Mouse (Mus musculus): ENCODE measurements around the gene Cd37. TPM values are rescaled to one million over a fixed set of nuclear protein-coding genes. Genes with fewer than 3 reads are reported as not detected.

Gene Cd37
- polyA plus RNA-seq, 1 experiment from 2014 or later, result 0.60 TPM

GRCm38 (mm10) chr7:45240109-45240508 lies 1.2 kb upstream of the Cd37 start:
- Histone ChIP-seq H3K36me3 (ENCODE audit: control insufficient read depth, insufficient read depth, low read length) (no peaks in the 10 kb centered on the region), H3K27me3 (ENCODE audit: control insufficient read depth, insufficient read depth, low read length) (peaks cover 15% of the 10 kb centered on the region), H3K4me2 (ENCODE audit: low read depth, low read length, severe bottlenecking) (no peak overlapping the region), H3K4me1 (replicated peaks; ENCODE audit: control insufficient read depth, insufficient read depth, low read length) (peaks cover 7% of the 10 kb centered on the region; the same call in 1 of the 2 replicates), H3K9me3 (ENCODE audit: control insufficient read depth, low read length) (no peaks in the 10 kb centered on the region), H3K4me3 (ENCODE audit: low read depth, low read length) (no peak overlapping the region), H3K9ac (ENCODE audit: low read length) (no peak overlapping the region), H3K27ac (ENCODE audit: low read depth, low read length) (no peak overlapping the region)
- WGBS, result 80% methylated on average over 7 of the region's 7 CpGs
- DNase-seq (ENCODE audit: low spot score) (peak; percentile 48), ATAC-seq (replicated peaks; ENCODE audit: low FRiP score) (no peak)

GRCm38 (mm10) chr7:45237747-45238699 lies 892 bp downstream of the Cd37 start:
- ATAC-seq (replicated peaks; ENCODE audit: low FRiP score), result no peak
- WGBS, result 75% methylated on average over 17 of the region's 17 CpGs
- no peak overlapping the region for H3K4me3 ChIP-seq (ENCODE audit: low read depth, low read length)
- no peak overlapping the region for H3K9ac ChIP-seq (ENCODE audit: low read length)
- H3K4me1 ChIP-seq (replicated peaks; ENCODE audit: control insufficient read depth, insufficient read depth, low read length), result peaks cover 23% of the 10 kb centered on the region; the same call in 1 of the 2 replicates
- H3K4me2 ChIP-seq (ENCODE audit: low read depth, low read length, severe bottlenecking), result no peak overlapping the region
- H3K27me3 ChIP-seq (ENCODE audit: control insufficient read depth, insufficient read depth, low read length), result peaks cover 15% of the 10 kb centered on the region
- peak; percentile 45 for DNase-seq (ENCODE audit: low spot score)
- H3K36me3 ChIP-seq (ENCODE audit: control insufficient read depth, insufficient read depth, low read length), result no peaks in the 10 kb centered on the region; the same call in 1 of the 2 replicates
- no peak overlapping the region for H3K27ac ChIP-seq (ENCODE audit: low read depth, low read length)
- no peaks in the 10 kb centered on the region for H3K9me3 ChIP-seq (ENCODE audit: control insufficient read depth, low read length)

DNA sequence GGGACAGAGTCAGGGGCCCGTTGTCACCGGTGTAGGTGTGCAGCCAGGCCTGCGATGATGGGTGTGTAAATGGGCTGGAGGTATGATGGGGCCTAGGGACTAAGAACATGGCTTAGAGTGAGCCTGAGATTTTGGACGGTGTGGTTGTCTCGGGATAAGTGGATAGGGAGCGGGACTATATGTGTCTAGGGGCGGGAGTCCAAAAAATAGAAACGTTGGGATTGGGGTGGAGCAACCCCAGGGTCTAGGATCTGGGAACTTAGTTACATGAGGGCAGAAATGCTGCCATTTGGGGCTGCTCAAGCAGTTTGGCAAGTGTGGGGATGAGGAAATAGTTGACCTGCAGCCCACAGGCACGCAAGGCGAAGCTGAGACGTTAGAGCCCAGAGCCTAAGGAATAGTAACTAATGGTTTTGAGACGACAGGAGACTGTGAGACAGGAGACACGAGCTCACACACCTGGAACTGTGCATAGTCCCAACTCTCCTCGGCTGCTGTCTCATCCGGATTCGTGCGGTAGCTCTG lies 3.2 kb downstream of the Cd37 start:
- ATAC-seq (replicated peaks; ENCODE audit: low FRiP score), result 0 out of 2 replicates have a peak, but pooled peaks have one; percentile 20
- WGBS, result 28% methylated on average over 17 of the region's 17 CpGs
- H3K27me3 ChIP-seq (ENCODE audit: control insufficient read depth, insufficient read depth, low read length), result peaks cover 10% of the 10 kb centered on the region

GRCm38 (mm10) chr7:45234922-45235571 lies 3.9 kb downstream of the Cd37 start:
- peaks cover 6% of the 10 kb centered on the region for H3K36me3 ChIP-seq (ENCODE audit: control insufficient read depth, insufficient read depth, low read length)
- H3K27me3 ChIP-seq (ENCODE audit: control insufficient read depth, insufficient read depth, low read length), result peaks cover 10% of the 10 kb centered on the region
- 0 out of 2 replicates have a peak overlapping the region, but pooled peaks have one; percentile 1 for H3K4me3 ChIP-seq (ENCODE audit: low read depth, low read length)
- no peak overlapping the region; the same call in 1 of the 2 replicates for H3K27ac ChIP-seq (ENCODE audit: low read depth, low read length)
- H3K9ac ChIP-seq (ENCODE audit: low read length), result peak overlapping the region; percentile 39; the same call in 1 of the 2 replicates
- peak overlapping the region; percentile 40 for H3K4me2 ChIP-seq (ENCODE audit: low read depth, low read length, severe bottlenecking)
- ATAC-seq (replicated peaks; ENCODE audit: low FRiP score) (peak; percentile 78), DNase-seq (ENCODE audit: low spot score) (peak; percentile 82)
- H3K4me1 ChIP-seq (replicated peaks; ENCODE audit: control insufficient read depth, insufficient read depth, low read length), result peaks cover 21% of the 10 kb centered on the region; the same call in 1 of the 2 replicates
- WGBS, result 3% methylated on average over 21 of the region's 21 CpGs
- H3K9me3 ChIP-seq (ENCODE audit: control insufficient read depth, low read length), result no peaks in the 10 kb centered on the region

More for the DNA sequence above, 3.2 kb downstream of the Cd37 start:
- Histone ChIP-seq H3K4me3 (ENCODE audit: low read depth, low read length) (0 out of 2 replicates have a peak overlapping the region, but pooled peaks have one; percentile 1), H3K9ac (ENCODE audit: low read length) (peak overlapping the region; percentile 39), H3K4me1 (replicated peaks; ENCODE audit: control insufficient read depth, insufficient read depth, low read length) (peaks cover 21% of the 10 kb centered on the region; the same call in 1 of the 2 replicates), H3K9me3 (ENCODE audit: control insufficient read depth, low read length) (no peaks in the 10 kb centered on the region), H3K36me3 (ENCODE audit: control insufficient read depth, insufficient read depth, low read length) (peaks cover 6% of the 10 kb centered on the region), H3K27ac (ENCODE audit: low read depth, low read length) (no peak overlapping the region; the same call in 1 of the 2 replicates), H3K4me2 (ENCODE audit: low read depth, low read length, severe bottlenecking) (peak overlapping the region; percentile 40)
- no peak for DNase-seq (ENCODE audit: low spot score)

GRCm38 (mm10) chr7:45234333-45234841 lies 4.5 kb downstream of the Cd37 start:
- Histone ChIP-seq H3K4me2 (ENCODE audit: low read depth, low read length, severe bottlenecking) (peak overlapping the region; percentile 28), H3K4me3 (ENCODE audit: low read depth, low read length) (no peak overlapping the region), H3K36me3 (ENCODE audit: control insufficient read depth, insufficient read depth, low read length) (peaks cover 11% of the 10 kb centered on the region), H3K27ac (ENCODE audit: low read depth, low read length) (peak overlapping the region; percentile 26; the same call in 1 of the 2 replicates), H3K9ac (ENCODE audit: low read length) (peak overlapping the region; percentile 27; the same call in 1 of the 2 replicates), H3K9me3 (ENCODE audit: control insufficient read depth, low read length) (no peaks in the 10 kb centered on the region), H3K4me1 (replicated peaks; ENCODE audit: control insufficient read depth, insufficient read depth, low read length) (peaks cover 21% of the 10 kb centered on the region; the same call in 1 of the 2 replicates), H3K27me3 (ENCODE audit: control insufficient read depth, insufficient read depth, low read length) (peaks cover 8% of the 10 kb centered on the region)
- WGBS, result 10% methylated on average over 29 of the region's 29 CpGs
- DNase-seq (ENCODE audit: low spot score), result peak; percentile 69
- peak; percentile 16; the same call in 1 of the 2 replicates for ATAC-seq (replicated peaks; ENCODE audit: low FRiP score)

DNA sequence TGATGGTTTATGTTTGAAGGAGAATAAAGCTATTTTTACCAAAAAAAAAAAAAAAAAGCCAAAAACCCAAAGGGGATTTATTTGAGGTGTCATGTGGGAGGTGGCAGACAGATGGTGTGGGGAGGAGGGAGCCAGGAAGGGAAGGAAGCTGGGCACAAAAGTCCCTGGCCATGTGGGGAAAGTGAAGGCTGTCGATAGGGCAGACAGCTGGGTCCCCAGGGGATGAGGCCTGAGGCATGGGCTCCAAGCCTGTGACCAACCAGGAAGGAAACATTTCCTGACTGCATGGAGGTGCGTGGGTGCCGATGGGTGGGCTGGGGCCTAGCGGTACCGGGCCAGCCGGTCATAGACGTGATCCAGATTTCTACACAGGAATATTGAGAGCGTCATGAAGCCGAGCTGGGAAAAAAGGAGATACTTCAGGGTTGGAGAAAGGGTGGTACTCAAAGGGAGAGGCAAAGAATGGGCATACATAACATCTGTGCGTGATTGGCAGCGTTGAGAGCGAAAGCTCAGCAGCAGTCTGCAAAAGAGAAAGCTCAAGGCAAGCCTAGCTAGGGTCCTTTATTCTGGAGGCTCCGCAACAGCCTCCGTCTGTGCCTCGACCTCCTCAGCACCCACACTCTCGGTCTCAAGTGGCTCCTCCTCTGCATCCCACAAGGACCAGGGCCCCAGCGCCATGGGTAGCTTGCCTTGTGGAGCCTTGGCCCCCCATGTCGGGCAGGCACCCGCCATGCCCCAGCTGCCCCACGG lies 5.2 kb downstream of the Cd37 start:
- peaks cover 21% of the 10 kb centered on the region; the same call in 1 of the 2 replicates for H3K4me1 ChIP-seq (replicated peaks; ENCODE audit: control insufficient read depth, insufficient read depth, low read length)
- 27% methylated on average over 20 of the region's 20 CpGs for WGBS
- H3K27me3 ChIP-seq (ENCODE audit: control insufficient read depth, insufficient read depth, low read length), result peaks cover 8% of the 10 kb centered on the region

DNA sequence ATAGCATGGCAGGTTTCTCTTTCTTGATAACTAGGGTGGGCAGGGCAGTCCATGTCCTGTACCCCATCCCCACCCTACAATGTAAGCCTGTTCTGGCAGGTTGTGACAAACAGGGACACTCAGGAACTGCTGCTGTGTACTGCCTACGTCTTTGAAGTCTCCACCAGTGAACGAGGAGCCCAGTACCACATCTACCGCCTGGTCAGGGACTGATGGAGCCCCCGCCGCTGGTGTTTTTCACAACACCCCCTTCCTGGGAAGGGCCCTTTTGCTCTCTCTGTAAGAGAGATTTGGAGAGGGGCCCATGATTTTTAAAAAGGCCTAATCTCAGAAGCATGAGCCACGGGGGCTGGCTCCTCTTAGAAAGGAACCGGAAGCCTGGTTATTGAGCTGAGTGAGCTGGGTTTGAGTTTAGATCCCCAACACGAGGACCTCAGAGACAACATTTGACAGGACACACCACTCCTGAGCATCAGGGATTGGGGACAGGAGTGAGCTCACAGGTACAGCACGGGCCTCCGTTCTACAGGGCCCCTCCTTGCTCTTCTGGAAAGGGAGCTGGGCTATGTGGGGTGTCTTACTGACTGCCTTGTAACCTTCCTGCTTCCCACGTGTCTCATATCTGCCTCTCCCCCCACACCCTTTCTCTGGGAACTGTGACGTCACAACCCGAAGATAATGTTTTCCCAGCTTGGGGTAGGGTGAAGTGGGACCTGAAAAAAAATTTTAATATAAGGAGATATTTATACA lies 6.0 kb downstream of the Cd37 start:
- Histone ChIP-seq H3K27me3 (ENCODE audit: control insufficient read depth, insufficient read depth, low read length) (peaks cover 8% of the 10 kb centered on the region), H3K4me1 (replicated peaks; ENCODE audit: control insufficient read depth, insufficient read depth, low read length) (peaks cover 21% of the 10 kb centered on the region; the same call in 1 of the 2 replicates), H3K4me2 (ENCODE audit: low read depth, low read length, severe bottlenecking) (no peak overlapping the region), H3K4me3 (ENCODE audit: low read depth, low read length) (no peak overlapping the region), H3K36me3 (ENCODE audit: control insufficient read depth, insufficient read depth, low read length) (peaks cover 21% of the 10 kb centered on the region), H3K9me3 (ENCODE audit: control insufficient read depth, low read length) (no peaks in the 10 kb centered on the region), H3K9ac (ENCODE audit: low read length) (no peak overlapping the region), H3K27ac (ENCODE audit: low read depth, low read length) (no peak overlapping the region; the same call in 1 of the 2 replicates)
- 75% methylated on average over 13 of the region's 13 CpGs for WGBS
- peak; percentile 51 for DNase-seq (ENCODE audit: low spot score)
- no peak for ATAC-seq (replicated peaks; ENCODE audit: low FRiP score)

More for the DNA sequence above, 5.2 kb downstream of the Cd37 start:
- Histone ChIP-seq H3K9ac (ENCODE audit: low read length) (peak overlapping the region; percentile 27; the same call in 1 of the 2 replicates), H3K4me3 (ENCODE audit: low read depth, low read length) (no peak overlapping the region), H3K4me2 (ENCODE audit: low read depth, low read length, severe bottlenecking) (peak overlapping the region; percentile 28), H3K9me3 (ENCODE audit: control insufficient read depth, low read length) (no peaks in the 10 kb centered on the region), H3K27ac (ENCODE audit: low read depth, low read length) (peak overlapping the region; percentile 26; the same call in 1 of the 2 replicates), H3K36me3 (ENCODE audit: control insufficient read depth, insufficient read depth, low read length) (peaks cover 15% of the 10 kb centered on the region)
- DNase-seq (ENCODE audit: low spot score) (peak; percentile 67), ATAC-seq (replicated peaks; ENCODE audit: low FRiP score) (peak; percentile 13; the same call in 1 of the 2 replicates)

Measured in forebrain, embryonic 11.5 days (tissue).